Mouse (Mus musculus) G1E (cell line): Measurements from ENCODE around the gene St6galnac3.

Experiments used
- CTCF ChIP-seq: IDR thresholded peaks from 2 replicates; pipeline ENCODE4 v1.5.1; 2012; ENCODE audit warnings: low read depth, low read length, inconsistent platforms, mixed read lengths
- GATA1 ChIP-seq: IDR thresholded peaks from 2 replicates; pipeline ENCODE4 v1.6.1; 2012; ENCODE audit warnings: borderline replicate concordance, low read length, inconsistent platforms, mixed read lengths
- GATA2 ChIP-seq: IDR thresholded peaks from 2 replicates; pipeline ENCODE4 v1.6.1; 2012; ENCODE audit warnings: low read depth, low read length, inconsistent platforms, borderline replicate concordance
- POLR2AphosphoS5 ChIP-seq: IDR thresholded peaks from 2 replicates; pipeline ENCODE4 v1.6.1; 2012; ENCODE audit warnings: low read depth, low read length, inconsistent platforms; ENCODE audit not compliant: insufficient replicate concordance
- TAL1 ChIP-seq: conservative IDR thresholded peaks from 2 replicates; pipeline ENCODE4 v1.6.1; 2012; ENCODE audit warnings: low read depth, low read length, inconsistent platforms, mixed read lengths

DNA sequence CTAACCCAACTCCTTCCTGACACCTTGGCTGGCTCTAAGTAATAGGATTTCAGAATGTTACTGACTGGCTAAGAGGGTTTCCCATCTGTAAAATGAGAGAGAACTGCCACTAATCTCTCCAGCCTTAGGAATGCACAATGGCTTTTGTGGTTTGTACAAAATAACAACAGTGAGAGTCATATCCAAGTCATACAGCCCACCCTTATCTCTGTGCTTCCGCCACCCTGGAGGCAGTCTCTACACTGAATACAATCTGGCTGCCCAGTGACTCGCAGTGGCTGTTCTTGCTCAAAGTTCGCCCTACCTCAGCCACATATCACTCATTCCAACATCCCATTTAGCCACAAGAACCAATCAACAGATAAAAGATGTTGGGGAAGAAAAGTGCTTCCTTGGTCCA lies 156.2 kb downstream of the St6galnac3 start:
- no peak for TF ChIP-seq GATA1
- no peak for TF ChIP-seq POLR2AphosphoS5
- no peak for TF ChIP-seq CTCF
- TF ChIP-seq TAL1, result peak; percentile 66
- TF ChIP-seq GATA2, result no peak
